Mouse (Mus musculus): ENCODE measurements around the gene Bmyc.
"Not testable (repeated sequence)": the region's sequence is repeated elsewhere in the genome, so short reads cannot be mapped to it uniquely, and the experiment has no call there.

Bmyc gene

GRCm38 (mm10) chr2:25706643-25707481 lies at the start of gene Bmyc:
Gene Bmyc, plus strand, starts transcription at chr2:25706739.
- DNase-seq, result peak; percentile 60 to 64

- no peak for DNase-seq
These were observed 49.3 kb upstream of the Bmyc start for GRCm38 (mm10) chr2:25657246-25657645.

GRCm38 (mm10) chr2:25657652-25658051 lies 48.9 kb upstream of the Bmyc start, which contains the start of gene Lcn5:
Gene Lcn5, plus strand, starts transcription at chr2:25657952.
- DNase-seq, result no peak

- DNase-seq, result no peak
These were observed 46.3 kb upstream of the Bmyc start for GRCm38 (mm10) chr2:25660279-25660678.

- no peak for DNase-seq
These were observed 45.1 kb upstream of the Bmyc start for GRCm38 (mm10) chr2:25661245-25661970.

GRCm38 (mm10) chr2:25663511-25663910 lies 43.0 kb upstream of the Bmyc start:
- peak; percentile 56 to 64 for DNase-seq

- no peak for DNase-seq
These were observed 42.4 kb upstream of the Bmyc start for GRCm38 (mm10) chr2:25664125-25664524.

GRCm38 (mm10) chr2:25666516-25666915 lies 40.0 kb upstream of the Bmyc start:
- DNase-seq, result no peak

- DNase-seq, result no peak
These were observed 30.1 kb upstream of the Bmyc start, which contains the start of gene Lcn6 for GRCm38 (mm10) chr2:25676486-25676885. Gene Lcn6, plus strand, starts transcription at chr2:25676786.

- DNase-seq, result no peak
These were observed 27.0 kb upstream of the Bmyc start for GRCm38 (mm10) chr2:25679559-25679958.

GRCm38 (mm10) chr2:25682426-25682825 lies 24.1 kb upstream of the Bmyc start, which contains the start of gene Lcn10:
Gene Lcn10, plus strand, starts transcription at chr2:25682726.
- no peak for DNase-seq

- DNase-seq, result no peak
These were observed 19.6 kb upstream of the Bmyc start for GRCm38 (mm10) chr2:25686941-25687340.

GRCm38 (mm10) chr2:25694605-25695004 lies 11.9 kb upstream of the Bmyc start:
- peak; percentile 71 to 77 for DNase-seq

GRCm38 (mm10) chr2:25696951-25697350 lies 9.6 kb upstream of the Bmyc start:
- DNase-seq, result no peak

GRCm38 (mm10) chr2:25698696-25699095 lies 7.8 kb upstream of the Bmyc start:
- DNase-seq, result no peak

- DNase-seq, result not testable (repeated sequence)
These were observed 6.8 kb upstream of the Bmyc start, which contains the start of gene Obp2a for GRCm38 (mm10) chr2:25699743-25700142. Gene Obp2a, plus strand, starts transcription at chr2:25700043.

GRCm38 (mm10) chr2:25701001-25701400 lies 5.5 kb upstream of the Bmyc start:
- no peak for DNase-seq

- DNase-seq, result no peak
These were observed 2.8 kb upstream of the Bmyc start for GRCm38 (mm10) chr2:25703706-25704105.

GRCm38 (mm10) chr2:25708121-25708520 lies 1.6 kb downstream of the Bmyc start:
- DNase-seq, result peak; percentile 47 to 63

- not testable (repeated sequence) for DNase-seq
These were observed 2.5 kb downstream of the Bmyc start for GRCm38 (mm10) chr2:25709056-25709455.

GRCm38 (mm10) chr2:25709791-25710190 lies 3.3 kb downstream of the Bmyc start:
- not testable (repeated sequence) for DNase-seq

GRCm38 (mm10) chr2:25711641-25712040 lies 5.1 kb downstream of the Bmyc start:
- DNase-seq, result not testable (repeated sequence)

GRCm38 (mm10) chr2:25717222-25717621 lies 10.7 kb downstream of the Bmyc start:
- DNase-seq, result no peak
